Mouse (Mus musculus): ENCODE results near the gene Auts2. TPM values are rescaled to one million over a fixed set of nuclear protein-coding genes. Genes with fewer than 3 reads are reported as not detected.

Auts2 gene
- polyA plus RNA-seq, 1 experiment from 2014 or later, result 56.7 TPM

GRCm38 (mm10) chr5:131646192-131646775, 896.9 kb downstream of the Auts2 start:
- Histone ChIP-seq H3K4me1 (replicated peaks) (peaks cover 90% of the 10 kb centered on the region), H3K27ac (0 out of 2 replicates have a peak overlapping the region, but pooled peaks have one; percentile 19), H3K4me3 (no peak overlapping the region), H3K9me3 (no peaks in the 10 kb centered on the region), H3K27me3 (ENCODE audit: insufficient read depth, poor library complexity, severe bottlenecking) (peaks cover 77% of the 10 kb centered on the region), H3K36me3 (no peaks in the 10 kb centered on the region)
- 43% methylated on average over 10 of the region's 10 CpGs for WGBS
- DNase-seq (ENCODE audit: low spot score), result no peak

- no peaks in the 10 kb centered on the region for H3K36me3 ChIP-seq
- peak overlapping the region; percentile 5; the same call in 1 of the 2 replicates for H3K27ac ChIP-seq
- H3K9me3 ChIP-seq, result no peaks in the 10 kb centered on the region
- H3K4me3 ChIP-seq, result no peak overlapping the region
- peaks cover 88% of the 10 kb centered on the region for H3K4me1 ChIP-seq (replicated peaks)
- WGBS, result 15% methylated on average over 18 of the region's 18 CpGs
- DNase-seq (ENCODE audit: low spot score), result peak; percentile 75
- peaks cover 77% of the 10 kb centered on the region for H3K27me3 ChIP-seq (ENCODE audit: insufficient read depth, poor library complexity, severe bottlenecking)
Measured at GRCm38 (mm10) chr5:131645341-131646191, 897.6 kb downstream of the Auts2 start.

DNA sequence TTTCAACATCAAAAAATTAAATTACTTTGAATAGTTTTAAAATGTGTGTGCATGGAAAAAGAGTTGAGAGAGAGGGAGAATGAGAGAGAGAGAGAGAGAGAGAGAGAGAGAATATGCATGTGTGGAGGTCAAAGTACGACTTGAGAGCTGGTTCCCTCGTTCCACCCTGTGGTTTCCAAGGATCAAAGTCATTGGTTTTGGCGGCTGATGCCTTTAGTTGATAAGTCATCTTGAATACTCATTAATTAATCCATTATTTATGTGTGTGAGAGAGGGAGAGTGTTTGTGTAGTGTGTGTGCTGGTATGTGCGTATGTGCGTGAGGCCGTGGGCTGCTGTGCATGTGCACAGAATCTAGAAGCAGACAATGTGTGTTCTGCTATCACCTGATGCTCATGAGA, 898.8 kb downstream of the Auts2 start:
- Histone ChIP-seq H3K9me3 (no peaks in the 10 kb centered on the region), H3K4me3 (no peak overlapping the region), H3K27ac (no peak overlapping the region), H3K4me1 (replicated peaks) (peaks cover 78% of the 10 kb centered on the region), H3K36me3 (no peaks in the 10 kb centered on the region), H3K27me3 (ENCODE audit: insufficient read depth, poor library complexity, severe bottlenecking) (peaks cover 77% of the 10 kb centered on the region)
- WGBS, result 82% methylated on average over 6 of the region's 6 CpGs
- DNase-seq (ENCODE audit: low spot score), result no peak

GRCm38 (mm10) chr5:131643176-131644174, 899.7 kb downstream of the Auts2 start:
- no peaks in the 10 kb centered on the region for H3K36me3 ChIP-seq
- peak overlapping the region; percentile 16; the same call in 1 of the 2 replicates for H3K4me3 ChIP-seq
- DNase-seq (ENCODE audit: low spot score), result peak; percentile 80
- H3K4me1 ChIP-seq (replicated peaks), result peaks cover 77% of the 10 kb centered on the region
- H3K9me3 ChIP-seq, result no peaks in the 10 kb centered on the region
- peaks cover 77% of the 10 kb centered on the region for H3K27me3 ChIP-seq (ENCODE audit: insufficient read depth, poor library complexity, severe bottlenecking)
- peak overlapping the region; percentile 84 for H3K27ac ChIP-seq
- WGBS, result 28% methylated on average over 23 of the region's 23 CpGs

DNA sequence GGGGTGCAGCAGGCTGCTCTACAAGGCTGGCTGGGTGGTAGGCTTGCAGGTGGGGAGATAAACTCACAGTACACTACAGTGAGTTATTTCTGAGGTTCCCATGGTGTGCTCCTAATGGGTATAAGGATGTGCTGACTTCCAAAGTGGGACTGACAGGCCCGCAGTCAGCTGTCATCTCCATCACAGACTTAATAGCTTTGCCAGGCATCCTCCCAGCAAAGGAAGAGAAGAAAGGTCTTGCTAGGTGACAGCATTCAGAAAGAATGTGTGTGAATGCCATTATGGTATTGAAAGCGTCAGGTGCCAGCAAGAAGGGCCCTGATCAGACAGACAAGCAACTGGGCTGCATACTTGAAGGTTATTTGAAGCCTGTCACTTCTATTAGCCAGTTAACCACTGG, 900.4 kb downstream of the Auts2 start:
- H3K4me1 ChIP-seq (replicated peaks), result peaks cover 70% of the 10 kb centered on the region
- peak overlapping the region; percentile 6; the same call in 1 of the 2 replicates for H3K4me3 ChIP-seq
- no peaks in the 10 kb centered on the region for H3K36me3 ChIP-seq
- H3K27me3 ChIP-seq (ENCODE audit: insufficient read depth, poor library complexity, severe bottlenecking), result peaks cover 76% of the 10 kb centered on the region
- H3K9me3 ChIP-seq, result no peaks in the 10 kb centered on the region
- 34% methylated on average over 2 of the region's 2 CpGs for WGBS
- H3K27ac ChIP-seq, result peak overlapping the region; percentile 46
- DNase-seq (ENCODE audit: low spot score), result no peak

- H3K27me3 ChIP-seq (ENCODE audit: insufficient read depth, poor library complexity, severe bottlenecking), result peaks cover 83% of the 10 kb centered on the region
- DNase-seq (ENCODE audit: low spot score), result no peak
- no peaks in the 10 kb centered on the region for H3K9me3 ChIP-seq
- H3K27ac ChIP-seq, result no peak overlapping the region
- no peaks in the 10 kb centered on the region for H3K36me3 ChIP-seq
- H3K4me3 ChIP-seq, result no peak overlapping the region
- H3K4me1 ChIP-seq (replicated peaks), result peaks cover 21% of the 10 kb centered on the region
- WGBS, result 77% methylated on average over 5 of the region's 5 CpGs
Measured at GRCm38 (mm10) chr5:131636431-131636830, 906.7 kb downstream of the Auts2 start.

- H3K27ac ChIP-seq, result no peak overlapping the region
- no peaks in the 10 kb centered on the region for H3K36me3 ChIP-seq
- H3K27me3 ChIP-seq (ENCODE audit: insufficient read depth, poor library complexity, severe bottlenecking), result peaks cover 81% of the 10 kb centered on the region
- H3K4me1 ChIP-seq (replicated peaks), result peaks cover 26% of the 10 kb centered on the region
- 93% methylated on average over 7 of the region's 7 CpGs for WGBS
- no peak overlapping the region for H3K4me3 ChIP-seq
- H3K9me3 ChIP-seq, result no peaks in the 10 kb centered on the region
- no peak for DNase-seq (ENCODE audit: low spot score)
Measured at GRCm38 (mm10) chr5:131634731-131635130, 908.4 kb downstream of the Auts2 start.

- Histone ChIP-seq H3K4me1 (replicated peaks) (peaks cover 26% of the 10 kb centered on the region), H3K9me3 (no peaks in the 10 kb centered on the region), H3K27ac (peak overlapping the region; percentile 37; the same call in 1 of the 2 replicates), H3K36me3 (no peaks in the 10 kb centered on the region), H3K27me3 (ENCODE audit: insufficient read depth, poor library complexity, severe bottlenecking) (peaks cover 73% of the 10 kb centered on the region), H3K4me3 (no peak overlapping the region)
- 81% methylated on average over 4 of the region's 4 CpGs for WGBS
- DNase-seq (ENCODE audit: low spot score), result no peak
Measured at GRCm38 (mm10) chr5:131631998-131632379, 911.2 kb downstream of the Auts2 start.

DNA sequence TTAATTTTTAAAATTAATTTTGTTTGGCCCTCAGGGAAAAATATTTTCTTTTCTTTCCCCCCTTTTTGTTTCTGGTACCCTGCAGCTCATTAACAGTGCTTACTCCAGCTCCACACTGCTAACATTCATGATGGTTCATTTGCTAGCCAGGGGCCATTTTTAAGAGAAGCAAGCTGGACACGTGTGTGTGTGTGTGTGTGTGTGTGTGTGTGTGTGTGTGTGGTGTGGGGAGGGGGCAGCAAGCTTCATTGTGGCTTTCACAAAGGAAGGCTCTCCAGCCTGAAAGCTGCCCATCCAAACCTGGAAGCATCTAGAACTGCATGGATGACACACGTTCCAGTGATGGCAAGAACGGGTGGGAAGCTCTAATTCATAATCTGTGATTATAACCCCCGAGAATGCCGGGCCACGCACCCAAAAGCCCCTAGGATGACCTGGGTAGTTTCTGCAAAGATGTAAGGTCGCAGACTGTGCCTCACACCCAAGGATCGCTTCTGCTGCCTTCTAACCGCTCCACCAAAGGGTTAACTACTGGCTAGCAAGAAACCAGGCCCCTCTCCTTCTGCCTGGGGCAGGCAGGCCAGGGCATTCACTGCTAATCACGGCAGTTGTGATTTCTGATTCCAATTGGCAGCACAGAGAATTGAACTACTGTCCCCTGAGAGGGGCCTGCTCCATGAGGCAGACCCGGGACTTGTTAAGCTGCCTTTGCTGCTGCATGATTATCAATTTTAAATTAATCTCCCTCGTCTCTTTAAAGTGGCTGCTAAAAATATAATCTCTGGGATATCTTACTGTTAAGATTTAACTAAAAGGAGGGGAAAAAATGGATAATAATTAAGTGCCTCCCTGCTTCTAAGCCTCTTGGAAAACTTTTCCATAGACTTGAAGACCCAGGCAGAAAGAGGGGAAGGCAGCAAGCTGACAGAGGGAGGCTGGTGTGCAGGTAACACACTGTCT, 911.8 kb downstream of the Auts2 start:
- Histone ChIP-seq H3K9me3 (no peaks in the 10 kb centered on the region), H3K27me3 (ENCODE audit: insufficient read depth, poor library complexity, severe bottlenecking) (peaks cover 73% of the 10 kb centered on the region), H3K4me3 (no peak overlapping the region), H3K36me3 (no peaks in the 10 kb centered on the region), H3K4me1 (replicated peaks) (peaks cover 23% of the 10 kb centered on the region), H3K27ac (peak overlapping the region; percentile 72)
- 40% methylated on average over 12 of the region's 12 CpGs for WGBS
- peak; percentile 51 for DNase-seq (ENCODE audit: low spot score)

GRCm38 (mm10) chr5:131630577-131630976, 912.6 kb downstream of the Auts2 start:
- Histone ChIP-seq H3K27ac (peak overlapping the region; percentile 72), H3K36me3 (no peaks in the 10 kb centered on the region), H3K4me3 (no peak overlapping the region), H3K27me3 (ENCODE audit: insufficient read depth, poor library complexity, severe bottlenecking) (peaks cover 73% of the 10 kb centered on the region), H3K4me1 (replicated peaks) (peaks cover 23% of the 10 kb centered on the region), H3K9me3 (no peaks in the 10 kb centered on the region)
- 46% methylated on average over 7 of the region's 7 CpGs for WGBS
- DNase-seq (ENCODE audit: low spot score), result no peak

DNA sequence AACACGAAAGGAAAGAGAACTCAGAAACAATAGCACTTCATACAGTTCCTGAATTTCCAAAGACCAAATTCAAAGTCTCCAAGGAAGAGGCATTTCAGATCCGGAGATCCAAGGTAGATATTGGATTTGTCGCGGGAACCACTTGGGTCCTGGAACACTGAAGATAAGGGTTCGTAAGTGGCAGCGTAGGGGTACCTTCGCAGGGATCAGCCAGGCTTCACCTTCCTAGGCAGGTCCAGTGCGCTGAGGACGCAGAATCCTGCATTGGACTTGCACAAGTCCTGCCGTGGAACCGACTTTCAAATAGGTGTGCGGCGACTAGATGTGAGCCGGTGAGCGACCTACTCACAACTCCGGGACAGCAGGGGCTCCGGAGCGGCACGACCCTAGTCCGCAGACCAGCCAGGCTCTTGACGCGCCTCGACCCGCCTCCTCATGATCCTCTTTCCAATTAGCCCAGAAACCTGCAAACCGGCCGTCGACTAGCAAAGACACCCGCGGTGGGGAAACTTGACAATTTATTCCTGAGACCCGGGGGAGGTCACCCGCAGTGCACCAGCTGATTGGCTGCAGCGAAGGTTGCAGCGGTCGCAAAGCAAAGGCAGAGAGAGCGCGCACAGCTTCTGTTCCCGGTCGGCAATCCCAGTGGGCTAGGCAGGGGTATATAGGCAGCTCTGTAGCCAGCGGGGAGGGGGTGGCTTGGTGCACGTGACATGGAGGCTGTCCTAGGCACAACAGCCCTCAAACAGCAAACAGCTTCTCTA, 926.8 kb downstream of the Auts2 start:
- Histone ChIP-seq H3K27ac (peak overlapping the region; percentile 2; the same call in 1 of the 2 replicates), H3K4me3 (peak overlapping the region; percentile 44), H3K9me3 (no peaks in the 10 kb centered on the region), H3K36me3 (no peaks in the 10 kb centered on the region), H3K27me3 (ENCODE audit: insufficient read depth, poor library complexity, severe bottlenecking) (peaks cover 95% of the 10 kb centered on the region), H3K4me1 (replicated peaks) (peaks cover 23% of the 10 kb centered on the region)
- peak; percentile 63 for DNase-seq (ENCODE audit: low spot score)
- under 1% methylated on average over 40 of the region's 40 CpGs for WGBS
